In genomic region chr6:118127827-118128487, GRCm38 (mm10) we compare ENCODE assay signal across 11 mouse cellular contexts. TPM values are rescaled to one million over a fixed set of nuclear protein-coding genes. Genes with fewer than 3 reads are reported as not detected.
DNase-seq lines count a peak whose midpoint lies in the region; ATAC-seq lines count a peak whose summit lies in the region.
"Had no signal": no experiment of that assay in that cellular context is flagged by ENCODE, and none has a peak within 500 bp of the region (broad histone marks: within the 10 kb centered on the region; RNA-seq: fewer than 3 reads in every experiment).

No protein-coding gene starts in this region.

- peaks cover 11% of the 10 kb centered on the region for H3K36me3 ChIP-seq in heart, embryonic 14.5 days (ENCODE audit: control insufficient read depth, insufficient read depth, low read length)

- H3K27ac ChIP-seq in heart, embryonic 14.5 days (replicated peaks in 1 of 2; ENCODE audit: control insufficient read depth in 1 of 2, insufficient read depth in 1 of 2, low read depth in 2 of 2, low read length in 2 of 2): peak overlapping the region in 1 of 2 experiments; percentile 25; a peak in 1 of 4 replicates
- H3K27ac ChIP-seq: limb, embryonic 10.5 days had no signal

- no peak for DNase-seq in heart, postnatal 14 days
- DNase-seq in 416B (ENCODE audit: low read depth) (peak; percentile 85), liver (peak; percentile 12)
- peak; percentile 34 for DNase-seq in lung, postnatal 25 days (ENCODE audit: low spot score)
- DNase-seq in layer of hippocampus, adult 9-10 months (ENCODE audit: low spot score): no peak
- no peak for DNase-seq in cerebellum, postnatal 36 days
- DNase-seq in left cerebral cortex, adult 11 months (ENCODE audit: low spot score): no peak
- DNase-seq: heart, postnatal 4 days; kidney, adult 18-20 months had no signal

- peaks cover 11 to 24% of the 10 kb centered on the region in 2 experiments for H3K4me1 ChIP-seq in heart, embryonic 14.5 days (ENCODE audit: control insufficient read depth in 2 of 2, insufficient read depth in 2 of 2, low read length in 2 of 2)
- H3K4me1 ChIP-seq: limb, embryonic 10.5 days had no signal

- H3K27me3 ChIP-seq in heart, embryonic 14.5 days (ENCODE audit: control insufficient read depth, insufficient read depth, low read length): no peaks in the 10 kb centered on the region

- no peaks in the 10 kb centered on the region for H3K9me3 ChIP-seq in heart, embryonic 14.5 days (ENCODE audit: control insufficient read depth, low read length)
- H3K9me3 ChIP-seq: limb, embryonic 10.5 days had no signal

- intact Hi-C loops in heart, postnatal 14 days (cut with DNase I): no loop called here

- no peak for ATAC-seq in heart, embryonic 14.5 days (ENCODE audit: insufficient number of reproducible peaks, insufficient read depth, low FRiP score, low read depth)

- H3K4me3 ChIP-seq in heart, embryonic 14.5 days (ENCODE audit: control insufficient read depth in 1 of 2, insufficient read depth in 1 of 2, low read depth in 1 of 2, low read length in 2 of 2): no peak overlapping the region
- H3K4me3 ChIP-seq: limb, embryonic 10.5 days had no signal

- 4% methylated on average over 6 of the region's 6 CpGs for WGBS in heart, embryonic 14.5 days

- no peak overlapping the region for H3K9ac ChIP-seq in heart, embryonic 14.5 days (ENCODE audit: low read length)

- H3K4me2 ChIP-seq in heart, embryonic 14.5 days (ENCODE audit: low read length): peak overlapping the region; percentile 12

RNA-seq across cellular contexts. Expression of gene Csgalnact2, which starts 11.0 kb away (rescaled TPM):
- 13.4 and 15.8 TPM in 2 replicates for polyA plus RNA-seq in heart, embryonic 14.5 days (2014; fragmentation: Nextera tagmentation; extraction: Ambion mirVana)
- 10 to 100 TPM; 14.5 to 15.7 TPM for total RNA-seq in heart, postnatal 14 days (2021)

Comparison
In these comparisons a context has a peak if more than half of its experiments do, and no peak if none do; other contexts are left out.
1. DNase-seq: peak in 416B (single experiment), liver (single experiment) and lung, postnatal 25 days (single experiment); none in heart, postnatal 14 days (0 of 2), layer of hippocampus, adult 9-10 months (single experiment), cerebellum, postnatal 36 days (0 of 2) and left cerebral cortex, adult 11 months (single experiment).